Mouse (Mus musculus) hematopoietic stem cell, adult 5-6 weeks (primary cell): ENCODE data around the gene B4galnt1. TPM values are rescaled to one million over a fixed set of nuclear protein-coding genes. Genes with fewer than 3 reads are reported as not detected.
"Not testable (repeated sequence)": the region's sequence is repeated elsewhere in the genome, so short reads cannot be mapped to it uniquely, and the experiment has no call there.

Source experiments
- ATAC-seq, 2 experiments: fragments of 125-278 bp in 1 of 2; replicated peaks in 1 of 2; 2 replicates each; pipeline ENCODE4 v1.8.0; 2016 to 2017; ENCODE audit warnings: inconsistent platforms in 2 of 2, mild to moderate bottlenecking in 2 of 2, moderate number of reproducible peaks in 2 of 2, low read depth in 1 of 2, moderate TSS enrichment in 1 of 2; ENCODE audit not compliant: low FRiP score in 2 of 2, poor library complexity in 2 of 2, severe bottlenecking in 2 of 2, insufficient read depth in 1 of 2, low TSS enrichment in 1 of 2
- total RNA-seq: library from RNA; stranded (forward); fragments of 172-1452, 232-1000 nt; gene quantifications from 2 replicates; pipeline ENCODE4 v1.2.3, GENCODE M21; 2017

The B4galnt1 gene
- 43.3 and 48.6 TPM in 2 replicates for total RNA-seq

DNA sequence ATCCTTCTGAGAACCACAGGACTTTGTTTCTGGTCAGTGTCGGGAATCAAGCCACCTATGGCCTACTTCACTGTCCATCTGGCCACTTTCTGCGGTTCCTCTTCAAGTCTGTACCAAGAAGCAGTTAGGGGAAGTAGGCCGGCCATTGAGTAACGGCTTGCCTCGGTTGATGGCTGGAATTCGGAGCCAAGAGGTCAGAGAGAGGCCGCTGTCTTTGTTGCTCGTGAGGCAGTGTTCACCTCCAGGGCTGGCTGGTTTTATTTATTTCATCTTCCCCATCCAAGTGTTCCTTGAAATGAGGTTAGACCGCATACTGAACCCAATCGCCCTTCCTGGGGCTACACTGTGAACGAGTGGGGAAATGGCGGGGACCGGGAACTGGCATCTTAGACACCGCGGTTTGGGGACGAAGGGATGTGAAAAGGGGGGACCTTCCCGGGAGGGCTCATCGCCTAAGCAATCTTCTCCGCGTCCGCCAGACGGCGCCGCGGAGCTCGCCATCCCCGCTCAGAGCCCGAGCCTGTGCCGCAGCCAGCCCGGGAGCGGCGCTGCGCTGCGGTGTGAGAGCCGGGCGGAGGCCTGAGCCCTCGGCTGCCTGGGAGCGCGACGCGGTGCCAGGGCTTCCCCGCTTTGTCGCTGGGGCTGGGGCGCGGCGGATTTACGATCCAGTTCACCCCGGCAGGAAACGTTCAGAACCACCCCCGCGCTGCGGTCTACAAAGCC is at the start of gene B4galnt1:
B4galnt1 (plus strand) TSS at position 595 of the 723 bp plus-strand sequence.
- ATAC-seq = peak; percentile 59 to 70

DNA sequence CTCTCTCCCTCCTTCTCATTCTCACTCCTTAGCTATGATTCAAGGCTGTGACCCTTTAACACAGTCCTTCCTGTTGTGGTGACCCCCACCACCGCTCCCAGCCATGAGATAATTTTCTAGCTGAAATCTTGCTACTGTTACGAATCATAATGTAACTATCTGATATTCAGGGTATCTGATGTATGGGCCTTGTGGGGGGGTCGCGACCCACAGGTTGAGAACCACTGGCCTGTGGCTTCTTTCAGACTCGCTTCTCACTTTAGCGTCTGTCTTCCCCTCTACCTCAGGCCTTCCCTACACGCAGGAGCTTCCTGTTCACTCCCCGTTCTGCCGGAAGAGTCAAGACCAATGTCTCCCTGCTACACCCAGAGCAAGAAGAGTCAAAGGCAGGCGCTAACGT is 46.6 kb upstream of the B4galnt1 start:
- ATAC-seq = no peak

DNA sequence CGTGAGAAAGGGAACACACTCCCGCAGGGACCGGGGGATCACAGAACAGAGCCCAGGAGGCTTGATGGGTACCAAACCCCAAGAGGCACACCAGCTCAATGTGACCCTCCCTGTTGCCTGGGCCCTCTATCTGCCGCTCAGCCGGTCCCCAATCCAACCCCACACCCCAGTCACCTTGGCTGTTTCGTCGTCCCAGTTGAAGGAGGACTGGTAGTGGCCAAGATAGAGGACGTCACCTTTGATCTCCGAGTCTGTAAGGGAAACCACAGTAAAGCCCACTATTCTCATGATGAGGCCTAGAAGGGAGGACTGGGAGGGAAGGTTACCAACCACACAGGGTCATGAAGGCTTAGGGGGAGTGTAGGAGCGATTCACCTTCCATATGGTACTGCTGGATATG is 45.8 kb upstream of the B4galnt1 start:
- ATAC-seq = no peak

GRCm38 (mm10) chr10:127120301-127121065 is 44.5 kb upstream of the B4galnt1 start:
- ATAC-seq = 0 out of 4 replicates have a peak, but pooled peaks of 1 of the 2 experiments have one; percentile 6

DNA sequence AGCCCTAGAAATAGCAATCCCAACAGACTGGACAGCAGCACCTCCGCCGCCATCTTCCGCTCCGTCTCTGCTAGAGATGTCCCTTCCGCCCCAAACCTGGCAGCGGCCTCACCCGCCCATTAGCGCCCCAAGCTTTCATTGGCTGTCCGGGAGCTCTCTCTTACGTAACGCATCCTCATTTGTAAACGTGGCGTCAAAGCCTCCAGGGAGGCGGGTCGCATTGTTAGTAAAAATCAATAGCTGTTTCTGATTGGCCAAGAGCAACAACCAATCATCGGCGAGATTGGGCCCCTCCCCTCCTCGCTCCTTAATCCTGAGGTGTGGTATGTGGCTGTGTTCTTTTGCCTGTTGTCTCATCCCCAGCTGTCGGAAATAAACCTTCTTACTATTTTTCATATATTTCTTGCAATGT is 44.0 kb upstream of the B4galnt1 start, which contains the start of gene Os9:
Os9 (minus strand) TSS at position 66 of the 412 bp plus-strand sequence.
- peak; percentile 91 to 97 for ATAC-seq

DNA sequence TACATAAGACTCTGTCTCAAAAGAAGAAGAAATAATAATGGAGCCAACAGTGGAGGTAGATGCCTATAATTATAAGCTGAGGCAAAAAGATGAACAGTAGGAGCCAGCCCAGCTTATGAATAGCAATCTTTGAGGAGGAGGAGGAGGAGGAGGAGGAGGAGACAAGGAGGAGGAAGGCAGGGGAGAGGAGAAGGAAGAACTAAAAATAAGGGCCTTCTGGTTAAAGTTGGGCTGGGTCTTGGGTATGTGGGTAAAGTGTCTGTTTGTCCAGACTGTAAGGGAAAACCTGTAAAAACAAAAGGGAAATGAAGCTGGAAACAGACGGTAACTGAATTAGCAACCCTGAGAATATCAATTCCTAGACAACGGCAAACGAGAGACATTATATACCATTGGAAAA is 43.0 kb upstream of the B4galnt1 start:
- no peak for ATAC-seq

GRCm38 (mm10) chr10:127122784-127123435 is 42.1 kb upstream of the B4galnt1 start:
- ATAC-seq = no peak

- peak in 1 of 2 experiments; percentile 19; a peak in 1 of 4 replicates for ATAC-seq
Observed at GRCm38 (mm10) chr10:127123436-127123805, 41.6 kb upstream of the B4galnt1 start.

DNA sequence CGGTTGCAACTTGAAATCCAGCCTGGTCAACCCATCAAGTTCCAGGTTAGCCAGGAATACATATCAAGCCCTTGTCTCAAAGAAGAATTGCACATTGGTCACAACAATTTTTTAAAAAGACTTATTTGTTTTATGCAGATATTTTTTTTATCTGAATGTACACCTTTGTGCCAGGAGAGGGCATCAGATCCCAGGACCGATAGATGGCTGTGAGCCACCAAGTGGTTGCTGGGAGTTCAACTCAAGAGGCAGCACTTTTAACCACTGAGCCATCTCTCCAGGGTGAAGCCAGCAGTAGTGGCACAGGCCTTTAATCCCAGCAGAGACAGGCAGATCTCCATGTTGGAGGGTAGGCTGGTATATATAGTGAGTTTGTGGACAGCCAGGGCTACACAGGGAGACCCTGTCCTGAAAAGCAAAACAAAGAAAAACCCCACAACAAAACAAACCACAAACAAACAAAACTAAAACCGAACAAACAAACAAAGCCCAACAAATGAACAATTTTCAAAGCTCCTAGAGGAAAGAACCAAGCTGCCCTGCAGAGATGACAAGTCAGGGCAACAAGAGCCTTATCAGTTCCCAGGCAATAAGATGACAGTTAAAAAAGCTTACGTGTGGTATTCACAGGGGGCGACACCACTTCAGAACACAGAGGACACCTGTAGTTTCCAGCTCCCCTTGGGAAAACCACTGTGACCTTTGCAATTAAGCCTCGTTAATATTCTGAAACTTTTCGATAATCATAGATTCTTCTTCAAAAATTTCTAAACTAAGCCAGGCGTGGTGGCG is 39.6 kb upstream of the B4galnt1 start:
- peak in 1 of 2 experiments; percentile 42; a peak in 1 of 4 replicates for ATAC-seq

DNA sequence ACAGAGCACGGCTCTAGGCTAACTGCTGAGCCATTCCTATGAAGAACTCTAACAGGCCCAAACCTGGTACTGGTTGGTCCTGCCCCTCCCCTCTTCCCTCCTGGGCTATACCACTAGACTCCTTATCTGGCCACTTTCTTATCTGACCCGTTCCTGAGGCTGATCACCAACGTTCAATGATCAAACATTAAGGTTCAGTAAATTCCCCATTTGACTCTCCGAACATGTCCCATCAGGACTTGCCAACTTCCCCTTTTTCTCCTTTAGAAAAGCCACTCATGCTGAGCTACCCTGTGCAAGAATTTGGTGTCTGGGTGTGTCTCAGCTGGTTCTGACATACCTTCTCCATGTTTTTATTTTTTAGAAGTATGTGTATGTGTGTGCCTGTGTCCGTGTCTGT is 38.4 kb upstream of the B4galnt1 start:
- peak in 1 of 2 experiments; percentile 43; a peak in 2 of 4 replicates for ATAC-seq

GRCm38 (mm10) chr10:127127711-127128279 is 37.2 kb upstream of the B4galnt1 start:
- ATAC-seq = no peak

DNA sequence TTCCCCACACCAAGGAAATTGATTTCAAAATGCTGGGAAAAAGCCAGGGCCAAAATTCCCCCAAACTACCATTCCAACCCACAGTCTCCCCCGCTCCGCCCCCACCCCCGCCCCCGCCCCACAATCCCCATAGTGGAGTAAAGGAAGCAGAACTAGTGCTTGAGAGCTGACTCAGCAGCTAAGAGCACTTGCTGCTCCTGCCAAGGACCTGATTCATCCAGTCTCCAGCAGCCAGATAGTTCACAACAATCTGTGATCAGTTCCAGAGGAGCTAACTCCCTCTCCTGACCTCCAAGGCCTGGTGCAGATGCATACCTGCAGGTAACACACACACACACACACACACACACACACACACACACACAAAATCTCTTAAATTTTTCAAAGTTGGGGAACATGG is 35.6 kb upstream of the B4galnt1 start:
- ATAC-seq = no peak

DNA sequence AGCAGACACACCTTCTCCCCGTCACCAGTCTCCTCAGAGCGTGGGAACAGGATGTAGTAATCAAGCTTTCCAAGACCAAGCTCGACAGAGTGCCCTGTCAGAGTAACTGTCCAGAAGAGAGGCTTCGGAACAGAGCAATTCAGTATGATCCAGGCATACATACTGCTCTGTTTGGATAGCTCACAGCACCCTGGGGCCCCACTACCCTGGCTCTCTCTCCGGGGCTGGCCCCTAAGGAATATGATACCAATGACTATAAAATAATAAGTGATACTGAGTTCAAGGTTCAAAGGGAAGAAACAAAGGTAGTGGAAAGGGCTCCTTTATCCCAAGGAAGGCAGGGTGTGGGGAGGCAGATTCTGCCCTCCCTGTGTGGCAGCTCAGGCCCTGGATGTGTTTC is 32.6 kb upstream of the B4galnt1 start:
- no peak for ATAC-seq

DNA sequence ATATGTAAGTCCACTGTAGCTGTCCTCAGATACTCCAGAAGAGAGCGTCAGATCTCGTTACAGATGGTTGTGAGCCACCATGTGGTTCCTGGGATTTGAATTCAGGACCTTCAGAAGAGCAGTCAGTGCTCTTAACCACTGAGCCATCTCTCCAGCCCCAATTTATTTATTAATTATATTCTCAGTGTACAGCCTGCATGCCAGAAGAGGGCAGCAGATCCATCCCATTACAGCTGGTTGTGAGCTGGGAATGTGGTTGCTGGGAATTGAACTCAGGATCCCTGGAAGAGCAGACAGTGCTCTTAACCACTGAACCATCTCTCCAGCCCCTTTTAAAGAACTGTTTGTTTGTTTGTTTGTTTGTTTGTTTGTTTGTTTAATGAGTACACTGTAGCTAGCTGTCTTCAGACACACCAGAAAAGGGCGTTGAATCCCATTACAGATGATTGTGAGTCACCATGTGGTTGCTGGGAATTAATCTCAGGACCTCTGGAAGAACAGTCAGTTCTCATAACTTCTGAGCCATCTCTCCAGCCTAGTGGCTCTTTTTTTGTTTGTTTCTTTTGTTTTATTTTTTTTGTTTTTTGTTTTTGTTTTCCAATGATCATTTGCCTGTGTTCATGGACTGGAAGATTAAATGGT is 30.5 kb upstream of the B4galnt1 start:
- not testable (repeated sequence) for ATAC-seq

- peak; percentile 22 to 33; a peak in 2 of 4 replicates for ATAC-seq
Observed at GRCm38 (mm10) chr10:127135118-127135836, 29.7 kb upstream of the B4galnt1 start.

GRCm38 (mm10) chr10:127136510-127136909 is 28.5 kb upstream of the B4galnt1 start:
- ATAC-seq = peak; percentile 91 to 93
